Mouse (Mus musculus): ENCODE results near the gene Catsper2. TPM values are rescaled to one million over a fixed set of nuclear protein-coding genes. Genes with fewer than 3 reads are reported as not detected.
A peak's percentile ranks its signal among the peaks of the same experiment; 100 is the strongest.

Gene Catsper2
- polyA plus RNA-seq, 1 experiment from 2014 or later, result 1.5 TPM

DNA sequence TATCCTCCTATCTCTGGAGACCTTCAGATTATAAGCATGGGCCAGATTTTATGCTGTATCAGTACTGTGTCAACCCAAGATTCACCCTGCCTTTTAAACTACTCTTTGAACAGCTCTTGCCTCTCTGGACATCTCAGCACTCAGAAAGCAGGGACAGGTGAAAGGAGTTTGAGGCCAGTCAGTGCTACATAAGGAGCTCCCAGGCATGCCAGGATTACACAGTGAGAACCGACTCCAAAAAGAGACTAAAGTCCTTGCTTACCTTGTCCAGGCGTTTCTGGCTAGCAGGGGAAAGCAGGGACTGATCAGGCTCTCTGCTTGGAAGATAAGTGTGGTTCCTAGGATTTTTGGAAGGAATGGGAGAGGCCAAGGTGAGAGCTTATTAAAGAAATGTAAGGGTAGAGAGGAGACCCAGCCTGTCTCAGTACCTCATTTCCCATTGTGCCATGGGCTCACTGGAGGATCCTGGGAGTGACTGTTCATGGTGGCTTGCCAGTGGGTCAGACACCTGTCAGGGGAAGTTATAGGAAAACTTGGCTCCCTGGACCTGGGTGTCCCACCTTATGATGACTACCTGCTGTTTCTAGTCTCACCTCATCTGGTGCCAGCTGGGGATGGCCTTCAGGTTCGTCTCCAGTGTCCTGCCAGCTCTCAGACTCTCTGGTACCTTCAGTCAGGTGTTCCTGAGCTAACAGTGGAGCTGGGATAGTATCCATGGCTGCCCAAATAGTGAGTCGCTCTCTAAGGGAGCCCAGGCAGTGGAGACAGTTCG lies 27.4 kb upstream of the Catsper2 start:
- Histone ChIP-seq H3K27ac (ENCODE audit: low read depth) (no peak overlapping the region), H3K36me3 (replicated peaks; ENCODE audit: insufficient read depth, low read length) (peaks cover 23% of the 10 kb centered on the region), H3K9ac (replicated peaks) (no peak overlapping the region), H3K4me2 (ENCODE audit: low read depth, low read length) (0 out of 2 replicates have a peak overlapping the region, but pooled peaks have one; percentile 98), H3K9me3 (ENCODE audit: low read length) (no peaks in the 10 kb centered on the region), H3K4me3 (ENCODE audit: low read depth, low read length) (no peak overlapping the region), H3K27me3 (ENCODE audit: insufficient read depth, low read length) (no peaks in the 10 kb centered on the region), H3K4me1 (ENCODE audit: insufficient read depth) (peaks cover 25% of the 10 kb centered on the region)
- ATAC-seq, result no peak
- DNase-seq, result no peak
- TF ChIP-seq CTCF (IDR thresholded peaks at IDR 0.05; ENCODE audit: low read depth) (no peak), EP300 (IDR thresholded peaks at IDR 0.05; ENCODE audit: low read depth) (no peak)
- 53% methylated on average over 5 of the region's 5 CpGs for whole genome bisulfite sequencing (ENCODE audit: insufficient replicate concordance)

- Histone ChIP-seq H3K27ac (ENCODE audit: low read depth) (no peak overlapping the region), H3K36me3 (replicated peaks; ENCODE audit: insufficient read depth, low read length) (peaks cover 35% of the 10 kb centered on the region), H3K9me3 (ENCODE audit: low read length) (no peaks in the 10 kb centered on the region), H3K4me3 (ENCODE audit: low read depth, low read length) (no peak overlapping the region), H3K4me2 (ENCODE audit: low read depth, low read length) (no peak overlapping the region), H3K4me1 (ENCODE audit: insufficient read depth) (peaks cover 25% of the 10 kb centered on the region), H3K27me3 (ENCODE audit: insufficient read depth, low read length) (no peaks in the 10 kb centered on the region), H3K9ac (replicated peaks) (no peak overlapping the region)
- ATAC-seq, result no peak
- WGBS (ENCODE audit: insufficient replicate concordance), result 56% methylated on average over 4 of the region's 4 CpGs
- TF ChIP-seq CTCF (IDR thresholded peaks at IDR 0.05; ENCODE audit: low read depth) (no peak), EP300 (IDR thresholded peaks at IDR 0.05; ENCODE audit: low read depth) (no peak)
- no peak for DNase-seq
Measured at GRCm38 (mm10) chr2:121439746-121440145, 26.2 kb upstream of the Catsper2 start.

GRCm38 (mm10) chr2:121434854-121435253 lies 21.3 kb upstream of the Catsper2 start:
- DNase-seq, result no peak
- H3K36me3 ChIP-seq (replicated peaks; ENCODE audit: insufficient read depth, low read length), result peaks cover 81% of the 10 kb centered on the region
- no peak for TF ChIP-seq EP300 (IDR thresholded peaks at IDR 0.05; ENCODE audit: low read depth)
- TF ChIP-seq CTCF (IDR thresholded peaks at IDR 0.05; ENCODE audit: low read depth), result peak; percentile 68

GRCm38 (mm10) chr2:121425890-121426289 lies 12.3 kb upstream of the Catsper2 start:
- no peak overlapping the region for H3K4me3 ChIP-seq (ENCODE audit: low read depth, low read length)
- peaks cover 58% of the 10 kb centered on the region for H3K36me3 ChIP-seq (replicated peaks; ENCODE audit: insufficient read depth, low read length)
- WGBS (ENCODE audit: insufficient replicate concordance), result 76% methylated on average over 2 of the region's 2 CpGs
- no peaks in the 10 kb centered on the region for H3K9me3 ChIP-seq (ENCODE audit: low read length)
- H3K27me3 ChIP-seq (ENCODE audit: insufficient read depth, low read length), result no peaks in the 10 kb centered on the region
- DNase-seq, result no peak
- no peak overlapping the region for H3K27ac ChIP-seq (ENCODE audit: low read depth)
- TF ChIP-seq CTCF (IDR thresholded peaks at IDR 0.05; ENCODE audit: low read depth) (no peak), EP300 (IDR thresholded peaks at IDR 0.05; ENCODE audit: low read depth) (no peak)
- no peak overlapping the region for H3K4me2 ChIP-seq (ENCODE audit: low read depth, low read length)
- no peaks in the 10 kb centered on the region for H3K4me1 ChIP-seq (ENCODE audit: insufficient read depth)
- H3K9ac ChIP-seq (replicated peaks), result no peak overlapping the region
- no peak for ATAC-seq

More at GRCm38 (mm10) chr2:121434854-121435253, 21.3 kb upstream of the Catsper2 start:
- Histone ChIP-seq H3K4me3 (ENCODE audit: low read depth, low read length) (no peak overlapping the region), H3K4me1 (ENCODE audit: insufficient read depth) (no peaks in the 10 kb centered on the region), H3K9ac (replicated peaks) (no peak overlapping the region), H3K27me3 (ENCODE audit: insufficient read depth, low read length) (no peaks in the 10 kb centered on the region), H3K9me3 (ENCODE audit: low read length) (no peaks in the 10 kb centered on the region), H3K4me2 (ENCODE audit: low read depth, low read length) (no peak overlapping the region), H3K27ac (ENCODE audit: low read depth) (no peak overlapping the region)
- ATAC-seq, result no peak
- 91% methylated on average over 1 of the region's 1 CpGs for WGBS (ENCODE audit: insufficient replicate concordance)

DNA sequence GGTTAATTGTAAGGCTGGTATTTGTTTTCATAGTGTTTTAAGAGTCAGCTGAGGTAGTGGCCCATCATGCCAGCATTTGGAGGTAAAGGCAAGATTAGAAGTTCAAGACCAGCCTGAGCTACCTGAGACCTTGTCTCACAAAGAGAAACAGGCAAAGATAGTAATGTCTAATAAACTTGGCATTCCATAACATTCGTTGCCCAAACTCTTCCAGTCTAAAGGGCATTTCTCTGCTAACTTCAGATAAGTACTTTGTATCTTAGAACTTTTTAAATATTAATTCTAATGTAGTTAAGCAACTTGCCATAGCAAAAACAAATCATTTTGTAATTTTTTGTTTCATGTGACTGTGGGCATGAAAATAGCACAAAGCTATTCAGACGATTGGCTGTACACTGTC lies 9.6 kb upstream of the Catsper2 start:
- no peak overlapping the region for H3K4me2 ChIP-seq (ENCODE audit: low read depth, low read length)
- H3K36me3 ChIP-seq (replicated peaks; ENCODE audit: insufficient read depth, low read length), result peaks cover 38% of the 10 kb centered on the region
- H3K4me1 ChIP-seq (ENCODE audit: insufficient read depth), result no peaks in the 10 kb centered on the region
- H3K4me3 ChIP-seq (ENCODE audit: low read depth, low read length), result no peak overlapping the region
- WGBS (ENCODE audit: insufficient replicate concordance), result 75% methylated on average over 2 of the region's 2 CpGs
- no peak overlapping the region for H3K9ac ChIP-seq (replicated peaks)
- TF ChIP-seq EP300 (IDR thresholded peaks at IDR 0.05; ENCODE audit: low read depth), result no peak
- TF ChIP-seq CTCF (IDR thresholded peaks at IDR 0.05; ENCODE audit: low read depth), result no peak
- no peak for ATAC-seq
- no peaks in the 10 kb centered on the region for H3K9me3 ChIP-seq (ENCODE audit: low read length)
- no peaks in the 10 kb centered on the region for H3K27me3 ChIP-seq (ENCODE audit: insufficient read depth, low read length)
- DNase-seq, result no peak
- no peak overlapping the region for H3K27ac ChIP-seq (ENCODE audit: low read depth)

GRCm38 (mm10) chr2:121418476-121418875 lies 4.9 kb upstream of the Catsper2 start:
- DNase-seq (no peak), ATAC-seq (no peak)
- no peak overlapping the region for H3K4me2 ChIP-seq (ENCODE audit: low read depth, low read length)
- WGBS (ENCODE audit: insufficient replicate concordance), result 83% methylated on average over 3 of the region's 3 CpGs
- TF ChIP-seq CTCF (IDR thresholded peaks at IDR 0.05; ENCODE audit: low read depth) (no peak), EP300 (IDR thresholded peaks at IDR 0.05; ENCODE audit: low read depth) (no peak)
- no peaks in the 10 kb centered on the region for H3K9me3 ChIP-seq (ENCODE audit: low read length)
- peaks cover 25% of the 10 kb centered on the region for H3K4me1 ChIP-seq (ENCODE audit: insufficient read depth)
- no peak overlapping the region for H3K4me3 ChIP-seq (ENCODE audit: low read depth, low read length)
- 0 out of 2 replicates have a peak overlapping the region, but pooled peaks have one; percentile 2 for H3K9ac ChIP-seq (replicated peaks)
- H3K27ac ChIP-seq (ENCODE audit: low read depth), result no peak overlapping the region
- H3K36me3 ChIP-seq (replicated peaks; ENCODE audit: insufficient read depth, low read length), result peaks cover 23% of the 10 kb centered on the region
- H3K27me3 ChIP-seq (ENCODE audit: insufficient read depth, low read length), result no peaks in the 10 kb centered on the region

Measured in liver, postnatal 0 days (tissue).